ENCODE assay signal across 14 mouse cellular contexts in the genomic region with DNA sequence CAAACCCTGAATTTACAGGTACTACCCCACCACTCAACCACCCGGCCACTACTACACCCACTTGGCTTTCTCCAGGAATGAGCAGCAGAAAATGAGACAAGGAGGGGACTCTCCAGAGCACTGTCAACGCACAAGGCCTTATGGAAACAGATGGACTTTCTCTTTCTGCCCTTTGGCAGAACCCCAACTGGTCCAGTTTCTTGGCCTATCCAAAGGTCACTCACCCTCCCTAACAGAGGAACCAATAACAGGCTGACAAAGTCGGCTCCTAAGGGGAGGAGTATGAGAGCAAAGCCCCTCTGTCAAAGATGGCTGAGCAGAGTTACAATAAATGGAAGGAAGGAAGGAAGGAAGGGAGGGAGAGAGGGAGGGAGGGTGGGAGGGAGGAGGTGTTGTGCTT.
DNase-seq lines count a peak whose midpoint lies in the region; ATAC-seq and TF ChIP-seq lines count a peak whose summit lies in the region.
"Had no signal": no experiment of that assay in that cellular context is flagged by ENCODE, and none has a peak within 500 bp of the region (broad histone marks: within the 10 kb centered on the region; RNA-seq: fewer than 3 reads in every experiment).

No protein-coding gene starts in this region.

- H3K9ac ChIP-seq in liver, adult 2 months (ENCODE audit: low read depth, low read length), result no peak overlapping the region
- no peak overlapping the region for H3K9ac ChIP-seq in liver, embryonic 11.5 days (ENCODE audit: low read depth, low read length)
- no peak overlapping the region for H3K9ac ChIP-seq in hindbrain, embryonic 11.5 days (ENCODE audit: low read depth, low read length)
- H3K9ac ChIP-seq: embryonic facial prominence, embryonic 13.5 days; liver, embryonic 14.5 days had no signal

- peaks cover 8% of the 10 kb centered on the region for H3K4me1 ChIP-seq in liver, adult 2 months (ENCODE audit: control insufficient read depth, insufficient read depth, low read length)
- no peaks in the 10 kb centered on the region for H3K4me1 ChIP-seq in liver, embryonic 11.5 days (replicated peaks; ENCODE audit: control insufficient read depth, insufficient read depth, low read length)
- H3K4me1 ChIP-seq in hindbrain, embryonic 11.5 days (replicated peaks; ENCODE audit: control insufficient read depth, insufficient read depth, low read length), result no peaks in the 10 kb centered on the region
- H3K4me1 ChIP-seq: embryonic facial prominence, embryonic 13.5 days had no signal

- 16% methylated on average over 3 of the region's 3 CpGs for WGBS in liver, adult 2 months
- 67% methylated on average over 3 of the region's 3 CpGs for WGBS in liver, embryonic 11.5 days
- WGBS in hindbrain, embryonic 11.5 days, result 84% methylated on average over 3 of the region's 3 CpGs

- peak; percentile 54 for DNase-seq in adrenal gland, adult 8-10 months
- no peak for DNase-seq in adrenal gland, postnatal 4 days (ENCODE audit: low spot score in 2 of 2)
- peak; percentile 91 for DNase-seq in liver, adult 2 months (ENCODE audit: extremely low read depth, low read depth, low spot score)
- DNase-seq in liver, embryonic 11.5 days (ENCODE audit: low spot score), result no peak
- peak; percentile 57 for DNase-seq in adrenal gland, postnatal 14 days
- DNase-seq in kidney, adult 9 months, result peak; percentile 84
- DNase-seq in gastrocnemius, postnatal 36 days, result no peak
- no peak for DNase-seq in hindbrain, embryonic 11.5 days (ENCODE audit: low spot score)
- DNase-seq: layer of hippocampus, adult 9-11 months; right cerebral cortex, adult 18-20 months; spleen, adult 18-20 months had no signal

- no peak overlapping the region for H3K4me3 ChIP-seq in liver, adult 2 months (ENCODE audit: insufficient read depth, low read depth, low read length)
- no peak overlapping the region for H3K4me3 ChIP-seq in liver, embryonic 11.5 days (ENCODE audit: low read depth, low read length)
- no peak overlapping the region for H3K4me3 ChIP-seq in hindbrain, embryonic 11.5 days (ENCODE audit: low read depth, low read length)
- H3K4me3 ChIP-seq: embryonic facial prominence, embryonic 13.5 days had no signal

- no peak for ATAC-seq in liver, embryonic 11.5 days (replicated peaks; ENCODE audit: low FRiP score)
- no peak for ATAC-seq in hindbrain, embryonic 11.5 days (ENCODE audit: low FRiP score)
- ATAC-seq: inflammation-experienced regulatory T-cells, adult 6 months had no signal

- no peaks in the 10 kb centered on the region for H3K27me3 ChIP-seq in liver, adult 2 months (ENCODE audit: control insufficient read depth, insufficient read depth, low read length)
- no peaks in the 10 kb centered on the region for H3K27me3 ChIP-seq in liver, embryonic 11.5 days (replicated peaks; ENCODE audit: control insufficient read depth, insufficient read depth, low read length)
- H3K27me3 ChIP-seq in hindbrain, embryonic 11.5 days (ENCODE audit: control insufficient read depth, insufficient read depth, low read length), result no peaks in the 10 kb centered on the region
- H3K27me3 ChIP-seq: embryonic facial prominence, embryonic 13.5 days had no signal

- peaks cover 3% of the 10 kb centered on the region; the same call in 1 of the 2 replicates for H3K79me2 ChIP-seq in liver, adult 2 months (ENCODE audit: control insufficient read depth, insufficient read depth, low read length)

- intact Hi-C loops in gastrocnemius, postnatal 36 days (cut with DNase I), result no loop called here

- no peak for TF ChIP-seq CTCF in liver, adult 2 months (IDR thresholded peaks at IDR 0.05; ENCODE audit: low read depth, low read length)

- TF ChIP-seq POLR2A in liver, adult 2 months (IDR thresholded peaks at IDR 0.05; ENCODE audit: extremely low read depth, insufficient read depth, low read length), result no peak

- H3K36me3 ChIP-seq in liver, adult 2 months (ENCODE audit: control insufficient read depth, insufficient read depth, low read length), result peaks cover 71% of the 10 kb centered on the region
- no peaks in the 10 kb centered on the region; the same call in 1 of the 2 replicates for H3K36me3 ChIP-seq in liver, embryonic 11.5 days (ENCODE audit: control insufficient read depth, insufficient read depth, low read length)
- H3K36me3 ChIP-seq in hindbrain, embryonic 11.5 days (ENCODE audit: control insufficient read depth, insufficient read depth, low read length), result no peaks in the 10 kb centered on the region

- H3K4me2 ChIP-seq in liver, embryonic 11.5 days, result no peak overlapping the region
- no peak overlapping the region for H3K4me2 ChIP-seq in hindbrain, embryonic 11.5 days (replicated peaks; ENCODE audit: low read depth, low read length)
- H3K4me2 ChIP-seq: embryonic facial prominence, embryonic 13.5 days had no signal

- no peaks in the 10 kb centered on the region for H3K9me3 ChIP-seq in liver, embryonic 11.5 days (ENCODE audit: control insufficient read depth, low read length)
- no peaks in the 10 kb centered on the region for H3K9me3 ChIP-seq in hindbrain, embryonic 11.5 days (ENCODE audit: control insufficient read depth, low read length)
- H3K9me3 ChIP-seq: embryonic facial prominence, embryonic 13.5 days had no signal

- peak overlapping the region; percentile 60 for H3K27ac ChIP-seq in liver, adult 2 months (replicated peaks; ENCODE audit: insufficient read depth, low read depth, low read length)
- no peak overlapping the region for H3K27ac ChIP-seq in liver, embryonic 11.5 days (ENCODE audit: low read depth, low read length)
- H3K27ac ChIP-seq in hindbrain, embryonic 11.5 days (ENCODE audit: low read depth, low read length), result no peak overlapping the region
- H3K27ac ChIP-seq: embryonic facial prominence, embryonic 13.5 days; liver, embryonic 14.5 days had no signal

Comparison
In these comparisons a context has a peak if more than half of its experiments do, and no peak if none do; other contexts are left out.
1. DNase-seq: peak in adrenal gland, adult 8-10 months (single experiment), liver, adult 2 months (single experiment), adrenal gland, postnatal 14 days (single experiment) and kidney, adult 9 months (single experiment); none in adrenal gland, postnatal 4 days (0 of 2), liver, embryonic 11.5 days (single experiment), gastrocnemius, postnatal 36 days (0 of 2) and hindbrain, embryonic 11.5 days (single experiment).